ENCODE assay signal across 20 mouse cellular contexts in genomic region chr9:44532991-44533580, GRCm38 (mm10). TPM values are rescaled to one million over a fixed set of nuclear protein-coding genes. Genes with fewer than 3 reads are reported as not detected.
A peak's percentile ranks its signal among the peaks of the same experiment; 100 is the strongest.
DNase-seq lines count a peak whose midpoint lies in the region; ATAC-seq lines count a peak whose summit lies in the region.
"Had no signal": no experiment of that assay in that cellular context is flagged by ENCODE, and none has a peak within 500 bp of the region (broad histone marks: within the 10 kb centered on the region; RNA-seq: fewer than 3 reads in every experiment).

No protein-coding gene starts in this region.

- peak; percentile 60 to 62 for DNase-seq in B cell, adult 2 months
- DNase-seq in CD4-positive, CD25-positive, alpha-beta regulatory T cell, adult 2 months (ENCODE audit: low read depth, low spot score), result peak; percentile 86
- DNase-seq in thymus, postnatal 0 days (ENCODE audit: low spot score), result peak; percentile 85
- no peak for DNase-seq in right cerebral cortex, adult 2 months (ENCODE audit: low spot score in 2 of 2)
- DNase-seq in neural tube, embryonic 10.5 days (ENCODE audit: extremely low spot score, low spot score), result no peak
- no peak for DNase-seq in gastrocnemius, adult 8-10 months (ENCODE audit: low spot score in 2 of 2)
- DNase-seq: adrenal gland, postnatal 36 days; cerebellum, adult 18-20 months; gastrocnemius, postnatal 25 days; kidney, adult 11 months; layer of hippocampus, postnatal 36 days; midbrain, embryonic 14.5 days; retina, postnatal 1 day had no signal

- ATAC-seq in megakaryocyte, adult 5-6 weeks (ENCODE audit: poor library complexity, severe bottlenecking), result 0 out of 2 replicates have a peak, but pooled peaks have one; percentile 5
- ATAC-seq: hindbrain, embryonic 16.5 days had no signal

RNA-seq across cellular contexts. Expression of gene Cxcr5, which starts 28.6 kb away (rescaled TPM):
- not detected in 2 replicates for total RNA-seq in megakaryocyte, adult 5-6 weeks (2015)
- not detected in 2 replicates for total RNA-seq in megakaryocyte, adult 5-6 weeks (2017)
- 1.4 and 1.5 TPM in 2 replicates for polyA plus RNA-seq in thymus, postnatal 0 days (2015; fragmentation: Nextera tagmentation; extraction: Ambion mirVana)
- total RNA-seq in gastrocnemius, adult 8-10 months (2022), result not detected
- total RNA-seq: adrenal gland, postnatal 36 days; gastrocnemius, postnatal 25 days; layer of hippocampus, postnatal 36 days; left cerebral cortex, postnatal 25 days; MEL had no signal
- polyA plus RNA-seq: embryonic facial prominence, embryonic 10.5 days; hindbrain, embryonic 16.5 days; kidney, postnatal 0 days; liver, embryonic 15.5 days; midbrain, embryonic 14.5 days had no signal

RNA-seq across cellular contexts. Expression of gene Bcl9l, which starts 50.5 kb away (rescaled TPM):
- total RNA-seq in megakaryocyte, adult 5-6 weeks (2015), result 6.0 TPM in 2 replicates
- total RNA-seq in megakaryocyte, adult 5-6 weeks (2017), result 2.6 and 3.0 TPM in 2 replicates
- 3.2 and 4.4 TPM in 2 replicates for polyA plus RNA-seq in thymus, postnatal 0 days (2015; fragmentation: Nextera tagmentation; extraction: Ambion mirVana)
- 10 to 100 TPM; 36.4 to 43.8 (median 41.7) TPM for total RNA-seq in gastrocnemius, adult 8-10 months (2022)

Comparison
In these comparisons a context has a peak if more than half of its experiments do, and no peak if none do; other contexts are left out.
1. DNase-seq: peak in B cell, adult 2 months (2 of 2), CD4-positive, CD25-positive, alpha-beta regulatory T cell, adult 2 months (single experiment) and thymus, postnatal 0 days (single experiment); none in right cerebral cortex, adult 2 months (0 of 2), neural tube, embryonic 10.5 days (single experiment) and gastrocnemius, adult 8-10 months (0 of 2).
2. RNA of gene Bcl9l, which starts 50.5 kb away (total RNA-seq): 36.4 to 43.8 TPM in gastrocnemius, adult 8-10 months; 2.6 to 6.0 TPM in megakaryocyte, adult 5-6 weeks; every median in the first group is over 4 times any median in the second.